Mouse (Mus musculus) liver, embryonic 16.5 days (tissue): ENCODE data around the gene Nat9. TPM values are rescaled to one million over a fixed set of nuclear protein-coding genes. Genes with fewer than 3 reads are reported as not detected.

ENCODE experiments used
- ATAC-seq: fragments of 200-750 bp; cut with Nextera tagmentation; 2 replicates; pipeline ENCODE4 v1.8.0; 2017; ENCODE audit warnings: low read depth, mild to moderate bottlenecking, moderate number of reproducible peaks, moderate library complexity
- H3K27ac ChIP-seq: fragments of 300-500 bp; sonication (generic); 2 replicates; pipeline ENCODE4 v1.5.1; 2014; ENCODE audit warnings: mild to moderate bottlenecking, low read length
- H3K27me3 ChIP-seq: fragments of 300-500 bp; sonication (generic); 2 replicates; pipeline ENCODE4 v1.6.1; 2014; ENCODE audit warnings: low read depth, low read length, mixed read lengths; ENCODE audit not compliant: control insufficient read depth, insufficient read depth
- H3K36me3 ChIP-seq: fragments of 300-500 bp; sonication (generic); 2 replicates; pipeline ENCODE4 v1.6.1; 2014; ENCODE audit warnings: mild to moderate bottlenecking; ENCODE audit not compliant: control insufficient read depth, insufficient read depth
- H3K4me1 ChIP-seq: fragments of 300-500 bp; sonication (generic); 2 replicates; pipeline ENCODE4 v1.6.1; 2014; ENCODE audit warnings: low read depth, low read length, mixed read lengths; ENCODE audit not compliant: control insufficient read depth
- H3K4me2 ChIP-seq: fragments of 300-500 bp; sonication (generic); 2 replicates; pipeline ENCODE4 v1.6.1; 2014; ENCODE audit warnings: low read depth, low read length, mixed read lengths
- H3K4me3 ChIP-seq: fragments of 300-500 bp; sonication (generic); 2 replicates; pipeline ENCODE4 v1.5.1; 2014; ENCODE audit warnings: low read depth, mild to moderate bottlenecking, low read length
- H3K9ac ChIP-seq: fragments of 300-500 bp; sonication (generic); 2 replicates; pipeline ENCODE4 v1.6.1; 2014; ENCODE audit warnings: low read depth, low read length
- H3K9me3 ChIP-seq: fragments of 300-500 bp; sonication (generic); replicated peaks from 2 replicates; pipeline ENCODE4 v1.6.1; 2016; ENCODE audit warnings: low read length; ENCODE audit not compliant: control insufficient read depth
- WGBS: fragments of 180-500 bp; shearing (Covaris S2); extraction: QIAGEN DNeasy Blood & Tissue Kit; methylation state at CpG from one replicate; pipeline ENCODE4 v1.1.7; 2014; ENCODE audit not compliant: insufficient replicate concordance; 5-methylcytosine and 5-hydroxymethylcytosine counted together
- polyA plus RNA-seq: library from polyadenylated mRNA; unstranded; fragments of >200 nt; fragmentation: Nextera tagmentation; extraction: Ambion mirVana; gene quantifications from 2 replicates; pipeline ENCODE4 v1.2.1, GENCODE M21; 2015

Nat9 gene
- polyA plus RNA-seq, 1 experiment from 2014 or later, result 12.7 TPM

- Histone ChIP-seq H3K4me1 (peaks cover 29% of the 10 kb centered on the region), H3K36me3 (no peaks in the 10 kb centered on the region), H3K27ac (peak overlapping the region; percentile 43), H3K9me3 (no peaks in the 10 kb centered on the region), H3K9ac (no peak overlapping the region), H3K4me3 (no peak overlapping the region), H3K4me2 (peak overlapping the region; percentile 82; the same call in 1 of the 2 replicates), H3K27me3 (no peaks in the 10 kb centered on the region)
- WGBS, result 28% methylated on average over 13 of the region's 13 CpGs
- no peak for ATAC-seq
Observed at GRCm38 (mm10) chr11:115188539-115189231, 1.0 kb upstream of the Nat9 start.

- no peaks in the 10 kb centered on the region for H3K9me3 ChIP-seq
- peaks cover 30% of the 10 kb centered on the region for H3K4me1 ChIP-seq
- peak within 1 kb of the TSS; percentile 82 for H3K4me2 ChIP-seq
- peak within 1 kb of the TSS; percentile 67 for H3K9ac ChIP-seq
- peak within 1 kb of the TSS; percentile 76 for H3K27ac ChIP-seq
- peak within 1 kb of the TSS; percentile 69 for H3K4me3 ChIP-seq
- WGBS, result under 1% methylated on average over 38 of the region's 39 CpGs
- H3K27me3 ChIP-seq, result no peaks in the 10 kb centered on the region
- peak; percentile 92 for ATAC-seq
- H3K36me3 ChIP-seq, result no peaks in the 10 kb centered on the region
Observed at GRCm38 (mm10) chr11:115187224-115187639, 427 bp downstream of the Nat9 start, which contains the start of gene Tmem104. TSS of gene Tmem104 (plus strand) at chr11:115187487.

- Histone ChIP-seq H3K36me3 (0 out of 2 replicates have a peak, but pooled peaks cover 2% of the 10 kb centered on the region), H3K9me3 (no peaks in the 10 kb centered on the region), H3K9ac (no peak overlapping the region), H3K27ac (no peak overlapping the region), H3K4me3 (no peak overlapping the region), H3K27me3 (no peaks in the 10 kb centered on the region), H3K4me2 (no peak overlapping the region), H3K4me1 (peaks cover 31% of the 10 kb centered on the region)
- ATAC-seq, result no peak
- 23% methylated on average over 4 of the region's 4 CpGs for WGBS
Observed at GRCm38 (mm10) chr11:115184973-115185372, 2.7 kb downstream of the Nat9 start.

GRCm38 (mm10) chr11:115181913-115182638 lies 5.6 kb downstream of the Nat9 start:
- H3K9ac ChIP-seq, result no peak overlapping the region
- H3K9me3 ChIP-seq, result no peaks in the 10 kb centered on the region
- ATAC-seq, result no peak
- peaks cover 24% of the 10 kb centered on the region for H3K4me1 ChIP-seq
- H3K27me3 ChIP-seq, result no peaks in the 10 kb centered on the region
- H3K27ac ChIP-seq, result peak overlapping the region; percentile 30; the same call in 1 of the 2 replicates
- 0 out of 2 replicates have a peak, but pooled peaks cover 2% of the 10 kb centered on the region for H3K36me3 ChIP-seq
- 14% methylated on average over 12 of the region's 12 CpGs for WGBS
- no peak overlapping the region for H3K4me3 ChIP-seq
- no peak overlapping the region for H3K4me2 ChIP-seq

GRCm38 (mm10) chr11:115179881-115180280 lies 7.8 kb downstream of the Nat9 start:
- H3K27ac ChIP-seq, result no peak overlapping the region
- peaks cover 20% of the 10 kb centered on the region for H3K4me1 ChIP-seq
- H3K9me3 ChIP-seq, result no peaks in the 10 kb centered on the region
- no peak overlapping the region for H3K4me3 ChIP-seq
- no peak overlapping the region for H3K9ac ChIP-seq
- H3K36me3 ChIP-seq, result 0 out of 2 replicates have a peak, but pooled peaks cover 2% of the 10 kb centered on the region
- WGBS, result 68% methylated on average over 6 of the region's 6 CpGs
- no peak for ATAC-seq
- H3K27me3 ChIP-seq, result no peaks in the 10 kb centered on the region
- no peak overlapping the region for H3K4me2 ChIP-seq

GRCm38 (mm10) chr11:115179191-115179590 lies 8.5 kb downstream of the Nat9 start:
- Histone ChIP-seq H3K27ac (no peak overlapping the region), H3K9me3 (no peaks in the 10 kb centered on the region)

GRCm38 (mm10) chr11:115178766-115179165 lies 8.9 kb downstream of the Nat9 start:
- Histone ChIP-seq H3K27me3 (no peaks in the 10 kb centered on the region), H3K9me3 (no peaks in the 10 kb centered on the region), H3K27ac (peak overlapping the region; percentile 66), H3K4me1 (peaks cover 25% of the 10 kb centered on the region), H3K9ac (no peak overlapping the region), H3K36me3 (0 out of 2 replicates have a peak, but pooled peaks cover 2% of the 10 kb centered on the region), H3K4me2 (no peak overlapping the region), H3K4me3 (no peak overlapping the region)
- peak; percentile 12; the same call in 1 of the 2 replicates for ATAC-seq
- 61% methylated on average over 2 of the region's 2 CpGs for WGBS

More at GRCm38 (mm10) chr11:115179191-115179590, 8.5 kb downstream of the Nat9 start:
- H3K4me2 ChIP-seq, result no peak overlapping the region
- H3K4me1 ChIP-seq, result peaks cover 21% of the 10 kb centered on the region
- WGBS, result 64% methylated on average over 6 of the region's 6 CpGs
- H3K4me3 ChIP-seq, result no peak overlapping the region
- H3K9ac ChIP-seq, result no peak overlapping the region
- 0 out of 2 replicates have a peak, but pooled peaks cover 2% of the 10 kb centered on the region for H3K36me3 ChIP-seq
- no peak for ATAC-seq
- no peaks in the 10 kb centered on the region for H3K27me3 ChIP-seq

GRCm38 (mm10) chr11:115177559-115178195 lies 10.0 kb downstream of the Nat9 start:
- no peak overlapping the region for H3K9ac ChIP-seq
- no peaks in the 10 kb centered on the region for H3K27me3 ChIP-seq
- H3K4me1 ChIP-seq, result peaks cover 34% of the 10 kb centered on the region
- H3K4me2 ChIP-seq, result peak overlapping the region; percentile 37
- H3K27ac ChIP-seq, result peak overlapping the region; percentile 66
- H3K4me3 ChIP-seq, result 0 out of 2 replicates have a peak overlapping the region, but pooled peaks have one; percentile 3
- 60% methylated on average over 10 of the region's 10 CpGs for WGBS
- H3K36me3 ChIP-seq, result 0 out of 2 replicates have a peak, but pooled peaks cover 2% of the 10 kb centered on the region
- H3K9me3 ChIP-seq, result no peaks in the 10 kb centered on the region
- ATAC-seq, result peak; percentile 76
